Mouse (Mus musculus): Measurements from ENCODE around the gene Abca17. TPM values are rescaled to one million over a fixed set of nuclear protein-coding genes. Genes with fewer than 3 reads are reported as not detected.

Abca17 gene
- polyA plus RNA-seq, 1 experiment from 2014 or later = not detected

DNA sequence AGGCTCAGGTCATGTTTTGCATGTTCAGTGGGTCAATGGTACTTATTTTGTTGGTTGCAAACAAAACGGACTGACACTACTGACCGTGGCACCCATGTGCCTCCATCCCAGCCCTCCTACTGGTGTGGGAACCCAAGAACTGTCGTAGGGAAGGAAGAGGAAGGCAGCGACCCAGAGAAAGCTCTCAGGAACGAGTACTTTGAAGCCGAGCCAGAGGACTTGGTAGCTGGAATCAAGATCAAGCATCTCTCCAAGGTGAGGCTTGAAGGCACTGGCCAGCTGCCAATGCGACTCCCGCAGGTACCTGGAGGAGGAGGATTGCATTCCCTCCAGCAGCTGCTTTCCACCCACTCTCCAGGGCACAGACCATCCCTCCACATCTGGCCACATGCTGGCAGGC lies 32.9 kb upstream of the Abca17 start:
- TF ChIP-seq CTCF (IDR thresholded peaks at IDR 0.05; ENCODE audit: low read depth) = no peak
- 76% methylated on average over 8 of the region's 8 CpGs for WGBS

DNA sequence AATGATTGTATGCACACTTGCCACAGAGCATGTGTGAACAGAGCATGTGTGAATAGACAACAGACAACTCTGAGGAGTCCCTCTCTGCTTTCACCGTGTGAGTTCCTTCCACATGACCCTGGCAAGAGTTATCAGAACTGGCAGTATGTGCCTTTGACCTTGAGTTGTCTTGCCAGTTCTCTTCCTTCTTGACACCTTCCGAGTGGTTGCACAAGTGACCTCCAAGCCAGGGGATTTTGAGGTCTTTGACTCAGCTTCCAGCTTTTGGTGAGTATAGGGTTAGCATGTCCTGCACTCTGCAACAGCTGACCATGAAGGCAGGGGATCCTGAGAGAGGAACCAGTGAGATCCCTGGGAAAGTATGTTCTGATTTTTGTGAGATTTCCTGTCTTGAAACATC lies 27.6 kb upstream of the Abca17 start:
- Histone ChIP-seq H3K4me3 (ENCODE audit: low read depth, low read length) (no peak overlapping the region), H3K4me1 (replicated peaks; ENCODE audit: control insufficient read depth, insufficient read depth, low read length) (no peaks in the 10 kb centered on the region), H3K9ac (ENCODE audit: low read depth, low read length) (no peak overlapping the region), H3K9me3 (ENCODE audit: control insufficient read depth) (no peaks in the 10 kb centered on the region), H3K27me3 (replicated peaks; ENCODE audit: control insufficient read depth, insufficient read depth, low read length) (no peaks in the 10 kb centered on the region), H3K27ac (ENCODE audit: low read depth, low read length) (no peak overlapping the region), H3K36me3 (ENCODE audit: control insufficient read depth, insufficient read depth) (peaks cover 39% of the 10 kb centered on the region), H3K4me2 (replicated peaks; ENCODE audit: low read depth) (no peak overlapping the region)
- ATAC-seq = no peak
- no peak for TF ChIP-seq CTCF (IDR thresholded peaks at IDR 0.05; ENCODE audit: low read depth)
- WGBS = 68% methylated on average over 2 of the region's 2 CpGs

More for the DNA sequence above, 32.9 kb upstream of the Abca17 start:
- peaks cover 44% of the 10 kb centered on the region for H3K36me3 ChIP-seq (ENCODE audit: control insufficient read depth, insufficient read depth)
- no peak for ATAC-seq
- H3K27ac ChIP-seq (ENCODE audit: low read depth, low read length) = no peak overlapping the region
- no peaks in the 10 kb centered on the region for H3K27me3 ChIP-seq (replicated peaks; ENCODE audit: control insufficient read depth, insufficient read depth, low read length)
- H3K9me3 ChIP-seq (ENCODE audit: control insufficient read depth) = no peaks in the 10 kb centered on the region
- H3K4me2 ChIP-seq (replicated peaks; ENCODE audit: low read depth) = no peak overlapping the region
- H3K9ac ChIP-seq (ENCODE audit: low read depth, low read length) = no peak overlapping the region
- no peak overlapping the region for H3K4me3 ChIP-seq (ENCODE audit: low read depth, low read length)
- no peaks in the 10 kb centered on the region for H3K4me1 ChIP-seq (replicated peaks; ENCODE audit: control insufficient read depth, insufficient read depth, low read length)

DNA sequence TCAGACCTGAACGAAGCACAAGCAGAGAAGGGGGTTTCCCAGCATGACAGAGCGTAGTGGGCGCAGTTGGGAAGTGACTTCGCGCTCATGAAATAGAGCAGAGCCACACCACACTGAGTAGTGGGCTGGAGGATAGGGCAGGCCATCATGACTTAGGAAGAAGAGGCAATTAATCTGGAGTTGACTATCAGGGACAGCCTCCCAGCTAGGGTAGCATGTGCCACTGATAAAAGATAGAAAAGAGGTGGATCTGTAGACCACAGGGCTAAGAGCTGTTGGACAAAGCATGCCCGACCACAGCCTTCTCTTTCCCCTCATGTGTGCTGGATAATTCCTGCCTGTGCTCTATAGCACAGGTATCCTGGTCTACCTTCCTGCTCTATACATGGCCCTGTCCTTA lies 25.0 kb upstream of the Abca17 start:
- Histone ChIP-seq H3K27ac (ENCODE audit: low read depth, low read length) (no peak overlapping the region), H3K9ac (ENCODE audit: low read depth, low read length) (no peak overlapping the region), H3K27me3 (replicated peaks; ENCODE audit: control insufficient read depth, insufficient read depth, low read length) (no peaks in the 10 kb centered on the region), H3K9me3 (ENCODE audit: control insufficient read depth) (no peaks in the 10 kb centered on the region), H3K4me2 (replicated peaks; ENCODE audit: low read depth) (no peak overlapping the region), H3K36me3 (ENCODE audit: control insufficient read depth, insufficient read depth) (peaks cover 37% of the 10 kb centered on the region), H3K4me1 (replicated peaks; ENCODE audit: control insufficient read depth, insufficient read depth, low read length) (no peaks in the 10 kb centered on the region), H3K4me3 (ENCODE audit: low read depth, low read length) (no peak overlapping the region)
- TF ChIP-seq CTCF (IDR thresholded peaks at IDR 0.05; ENCODE audit: low read depth) = no peak
- ATAC-seq = no peak
- 87% methylated on average over 6 of the region's 6 CpGs for WGBS

- H3K27ac ChIP-seq (ENCODE audit: low read depth, low read length) = no peak overlapping the region
- H3K36me3 ChIP-seq (ENCODE audit: control insufficient read depth, insufficient read depth) = peaks cover 39% of the 10 kb centered on the region
- ATAC-seq = no peak
- WGBS = 89% methylated on average over 4 of the region's 5 CpGs
- TF ChIP-seq CTCF (IDR thresholded peaks at IDR 0.05; ENCODE audit: low read depth) = no peak
- H3K9me3 ChIP-seq (ENCODE audit: control insufficient read depth) = no peaks in the 10 kb centered on the region
- no peaks in the 10 kb centered on the region for H3K27me3 ChIP-seq (replicated peaks; ENCODE audit: control insufficient read depth, insufficient read depth, low read length)
- H3K4me3 ChIP-seq (ENCODE audit: low read depth, low read length) = no peak overlapping the region
- H3K4me1 ChIP-seq (replicated peaks; ENCODE audit: control insufficient read depth, insufficient read depth, low read length) = no peaks in the 10 kb centered on the region
- no peak overlapping the region for H3K4me2 ChIP-seq (replicated peaks; ENCODE audit: low read depth)
- no peak overlapping the region for H3K9ac ChIP-seq (ENCODE audit: low read depth, low read length)
These were observed 24.3 kb upstream of the Abca17 start for GRCm38 (mm10) chr17:24375094-24375712.

- ATAC-seq = no peak
- 53% methylated on average over 13 of the region's 13 CpGs for WGBS
These were observed 15.0 kb upstream of the Abca17 start for GRCm38 (mm10) chr17:24365863-24366262.

DNA sequence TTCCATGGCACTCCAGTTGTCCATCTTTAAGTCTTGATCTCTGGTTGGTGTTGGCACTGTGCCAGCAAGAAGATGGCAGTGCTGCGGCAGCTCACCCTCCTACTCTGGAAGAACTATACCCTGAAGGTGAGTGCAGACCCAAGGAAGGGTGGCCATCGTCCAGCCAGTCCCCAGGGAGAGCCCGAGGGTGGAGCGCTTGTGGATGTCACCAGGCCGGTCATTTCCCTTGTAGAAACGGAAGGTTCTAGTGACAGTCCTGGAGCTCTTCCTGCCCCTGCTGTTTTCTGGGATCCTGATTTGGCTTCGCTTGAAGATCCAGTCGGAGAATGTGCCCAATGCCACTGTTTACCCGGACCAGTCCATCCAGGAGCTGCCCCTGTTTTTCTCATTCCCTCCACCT lies 13.6 kb upstream of the Abca17 start:
- 90% methylated on average over 9 of the region's 9 CpGs for WGBS
- Histone ChIP-seq H3K27ac (ENCODE audit: low read depth, low read length) (no peak overlapping the region), H3K4me3 (ENCODE audit: low read depth, low read length) (no peak overlapping the region), H3K9ac (ENCODE audit: low read depth, low read length) (no peak overlapping the region), H3K4me2 (replicated peaks; ENCODE audit: low read depth) (no peak overlapping the region), H3K36me3 (ENCODE audit: control insufficient read depth, insufficient read depth) (peaks cover 19% of the 10 kb centered on the region), H3K27me3 (replicated peaks; ENCODE audit: control insufficient read depth, insufficient read depth, low read length) (no peaks in the 10 kb centered on the region), H3K9me3 (ENCODE audit: control insufficient read depth) (no peaks in the 10 kb centered on the region), H3K4me1 (replicated peaks; ENCODE audit: control insufficient read depth, insufficient read depth, low read length) (no peaks in the 10 kb centered on the region)
- no peak for ATAC-seq
- no peak for TF ChIP-seq CTCF (IDR thresholded peaks at IDR 0.05; ENCODE audit: low read depth)

More at GRCm38 (mm10) chr17:24365863-24366262, 15.0 kb upstream of the Abca17 start:
- no peaks in the 10 kb centered on the region for H3K27me3 ChIP-seq (replicated peaks; ENCODE audit: control insufficient read depth, insufficient read depth, low read length)
- no peak overlapping the region for H3K4me3 ChIP-seq (ENCODE audit: low read depth, low read length)
- H3K9ac ChIP-seq (ENCODE audit: low read depth, low read length) = no peak overlapping the region
- H3K9me3 ChIP-seq (ENCODE audit: control insufficient read depth) = no peaks in the 10 kb centered on the region
- no peak for TF ChIP-seq CTCF (IDR thresholded peaks at IDR 0.05; ENCODE audit: low read depth)
- no peaks in the 10 kb centered on the region for H3K4me1 ChIP-seq (replicated peaks; ENCODE audit: control insufficient read depth, insufficient read depth, low read length)
- H3K36me3 ChIP-seq (ENCODE audit: control insufficient read depth, insufficient read depth) = peaks cover 20% of the 10 kb centered on the region
- H3K4me2 ChIP-seq (replicated peaks; ENCODE audit: low read depth) = no peak overlapping the region
- no peak overlapping the region for H3K27ac ChIP-seq (ENCODE audit: low read depth, low read length)
